Mouse (Mus musculus): Measurements from ENCODE around the gene St7. TPM values are rescaled to one million over a fixed set of nuclear protein-coding genes. Genes with fewer than 3 reads are reported as not detected.

St7 gene
- polyA plus RNA-seq, 1 experiment = 62.0 TPM

DNA sequence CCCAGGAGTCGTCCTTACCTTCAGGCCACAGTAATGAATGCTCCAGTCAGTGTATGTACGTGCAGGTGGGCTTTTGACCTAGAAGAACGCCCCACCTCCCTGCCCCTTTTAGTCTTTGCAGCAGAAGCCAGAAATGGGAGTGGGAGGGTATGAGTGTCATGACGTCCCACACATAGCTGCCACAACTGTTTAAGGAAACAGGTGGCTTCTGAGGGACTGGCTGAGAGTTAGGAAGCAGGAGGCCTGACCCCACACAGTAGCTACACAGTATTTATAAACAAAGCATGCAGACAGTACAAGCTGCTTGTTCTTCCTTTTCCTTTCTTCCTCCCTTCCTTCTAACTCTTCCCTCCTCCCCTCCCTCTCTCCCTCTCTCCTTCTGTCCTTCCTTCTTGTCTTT is 135.6 kb downstream of the St7 start:
- DNase-seq (ENCODE audit: low read depth) = no peak
- TF ChIP-seq CTCF (IDR thresholded peaks at IDR 0.05; ENCODE audit: borderline replicate concordance, extremely low read depth, insufficient read depth, insufficient read length) = no peak
- no peak for TF ChIP-seq POLR2A (IDR thresholded peaks at IDR 0.05; ENCODE audit: borderline replicate concordance, extremely low read depth, insufficient read depth, insufficient read length, poor library complexity, severe bottlenecking)

GRCm38 (mm10) chr6:17829981-17830380 is 137.2 kb downstream of the St7 start:
- DNase-seq (ENCODE audit: low read depth) = no peak
- TF ChIP-seq POLR2A (IDR thresholded peaks at IDR 0.05; ENCODE audit: borderline replicate concordance, extremely low read depth, insufficient read depth, insufficient read length, poor library complexity, severe bottlenecking) (no peak), CTCF (IDR thresholded peaks at IDR 0.05; ENCODE audit: borderline replicate concordance, extremely low read depth, insufficient read depth, insufficient read length) (no peak)

GRCm38 (mm10) chr6:17834493-17834892 is 141.8 kb downstream of the St7 start:
- peak; percentile 66; the same call in 1 of the 2 replicates for TF ChIP-seq CTCF (IDR thresholded peaks at IDR 0.05; ENCODE audit: borderline replicate concordance, extremely low read depth, insufficient read depth, insufficient read length)
- TF ChIP-seq POLR2A (IDR thresholded peaks at IDR 0.05; ENCODE audit: borderline replicate concordance, extremely low read depth, insufficient read depth, insufficient read length, poor library complexity, severe bottlenecking) = no peak
- DNase-seq (ENCODE audit: low read depth) = peak; percentile 74

DNA sequence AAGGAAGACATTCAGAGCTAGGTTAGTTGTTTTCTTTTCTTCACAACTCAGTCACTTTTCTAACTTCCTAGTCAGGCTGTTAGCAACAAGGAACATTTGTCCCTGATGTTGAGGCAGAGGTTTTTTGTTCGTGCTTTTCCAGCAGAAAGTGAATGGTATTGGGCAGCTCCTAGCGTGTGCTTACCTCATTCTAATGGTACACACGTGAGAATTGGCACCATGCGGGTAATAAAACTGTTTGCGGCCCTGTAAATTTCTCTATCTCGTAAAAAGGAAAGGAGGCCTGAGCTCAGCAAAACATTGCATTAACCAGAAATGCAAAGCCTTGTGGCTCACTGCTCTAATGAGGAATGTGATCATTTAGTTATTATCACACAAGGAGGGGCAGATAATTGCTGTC is 143.0 kb downstream of the St7 start:
- no peak for DNase-seq (ENCODE audit: low read depth)
- TF ChIP-seq POLR2A (IDR thresholded peaks at IDR 0.05; ENCODE audit: borderline replicate concordance, extremely low read depth, insufficient read depth, insufficient read length, poor library complexity, severe bottlenecking) (no peak), CTCF (IDR thresholded peaks at IDR 0.05; ENCODE audit: borderline replicate concordance, extremely low read depth, insufficient read depth, insufficient read length) (no peak)

- no peak for TF ChIP-seq POLR2A (IDR thresholded peaks at IDR 0.05; ENCODE audit: borderline replicate concordance, extremely low read depth, insufficient read depth, insufficient read length, poor library complexity, severe bottlenecking)
- TF ChIP-seq CTCF (IDR thresholded peaks at IDR 0.05; ENCODE audit: borderline replicate concordance, extremely low read depth, insufficient read depth, insufficient read length) = no peak
- DNase-seq (ENCODE audit: low read depth) = no peak
Measured at GRCm38 (mm10) chr6:17837676-17838075, 144.9 kb downstream of the St7 start.

DNA sequence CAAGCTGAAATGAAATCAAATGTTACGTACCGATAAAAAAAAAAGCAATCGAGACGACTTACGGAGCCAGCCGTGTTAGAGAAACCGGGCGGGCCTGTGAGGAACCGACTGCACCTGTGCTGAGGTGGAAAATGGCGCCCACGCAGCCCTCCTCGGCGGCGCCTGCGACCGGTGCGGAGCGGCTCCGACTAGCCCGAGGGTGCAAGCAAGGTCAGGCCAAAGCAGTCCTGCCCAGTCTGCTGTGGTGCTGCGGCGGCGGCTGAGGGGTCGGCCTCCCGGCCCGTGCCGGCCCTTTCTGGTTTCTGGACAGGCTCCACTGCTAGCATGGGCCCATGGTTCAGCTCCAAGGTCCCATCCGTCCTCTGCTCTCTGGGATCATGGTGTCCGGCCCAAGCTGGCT is 147.7 kb downstream of the St7 start:
- TF ChIP-seq CTCF (IDR thresholded peaks at IDR 0.05; ENCODE audit: borderline replicate concordance, extremely low read depth, insufficient read depth, insufficient read length) (no peak), POLR2A (IDR thresholded peaks at IDR 0.05; ENCODE audit: borderline replicate concordance, extremely low read depth, insufficient read depth, insufficient read length, poor library complexity, severe bottlenecking) (no peak)
- no peak for DNase-seq (ENCODE audit: low read depth)

- peak; percentile 69 for DNase-seq (ENCODE audit: low read depth)
- TF ChIP-seq POLR2A (IDR thresholded peaks at IDR 0.05; ENCODE audit: borderline replicate concordance, extremely low read depth, insufficient read depth, insufficient read length, poor library complexity, severe bottlenecking) = no peak
- TF ChIP-seq CTCF (IDR thresholded peaks at IDR 0.05; ENCODE audit: borderline replicate concordance, extremely low read depth, insufficient read depth, insufficient read length) = no peak; the same call in 1 of the 2 replicates
Measured at GRCm38 (mm10) chr6:17842759-17843158, 150.0 kb downstream of the St7 start.

DNA sequence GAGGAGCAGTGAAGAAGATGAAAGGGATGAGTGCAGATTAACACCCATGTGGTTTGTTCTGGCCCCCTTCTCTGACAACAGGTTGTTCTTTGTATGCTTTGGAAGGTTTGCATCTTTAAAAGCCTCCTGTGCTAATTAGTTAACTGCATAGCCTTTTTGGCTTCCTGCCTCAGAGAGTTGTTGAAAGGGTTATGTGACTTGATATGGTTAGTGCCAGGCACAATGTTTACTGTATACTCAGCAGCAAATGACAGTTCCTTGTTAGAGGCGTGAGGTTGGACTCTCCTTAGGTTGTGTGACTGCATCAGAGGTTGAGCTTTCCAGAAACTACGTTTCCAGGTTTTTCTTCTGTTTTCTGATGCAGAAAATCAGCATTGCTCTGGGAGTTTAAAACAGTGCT is 158.6 kb downstream of the St7 start:
- TF ChIP-seq CTCF (IDR thresholded peaks at IDR 0.05; ENCODE audit: borderline replicate concordance, extremely low read depth, insufficient read depth, insufficient read length) = no peak
- TF ChIP-seq POLR2A (IDR thresholded peaks at IDR 0.05; ENCODE audit: borderline replicate concordance, extremely low read depth, insufficient read depth, insufficient read length, poor library complexity, severe bottlenecking) = no peak
- DNase-seq (ENCODE audit: low read depth) = peak; percentile 63

DNA sequence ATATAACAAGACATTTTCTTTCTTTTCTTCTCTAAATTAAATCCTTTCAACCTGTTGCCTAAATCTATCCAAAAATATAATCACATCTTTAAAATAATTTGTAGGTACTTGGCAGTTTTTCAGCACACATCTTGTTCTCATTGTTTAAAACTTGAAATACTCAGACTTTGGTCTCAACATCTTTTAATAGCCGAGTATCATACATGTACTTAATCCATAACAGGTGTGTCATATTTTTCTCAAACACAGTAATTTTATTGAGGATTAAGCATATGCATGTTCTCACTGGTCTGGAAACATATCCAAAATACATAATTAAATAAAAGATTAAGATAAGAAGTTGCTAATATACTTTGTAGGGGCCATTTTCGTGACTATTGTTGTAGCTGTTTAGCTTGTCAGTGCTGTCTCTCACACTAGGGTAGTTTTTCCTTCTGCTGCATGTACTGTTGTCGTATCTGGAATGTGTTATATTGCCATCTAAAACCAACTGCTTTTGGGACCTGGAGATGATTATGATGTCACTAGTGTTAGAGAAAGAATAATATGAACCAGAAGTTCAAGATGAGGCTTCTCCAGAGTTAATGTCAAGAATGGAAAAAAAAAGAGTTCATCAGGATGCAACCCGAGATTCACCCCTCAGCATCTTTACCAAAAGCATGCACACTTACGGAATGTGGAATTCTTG is 161.0 kb downstream of the St7 start:
- DNase-seq (ENCODE audit: low read depth) = no peak
- TF ChIP-seq POLR2A (IDR thresholded peaks at IDR 0.05; ENCODE audit: borderline replicate concordance, extremely low read depth, insufficient read depth, insufficient read length, poor library complexity, severe bottlenecking) (no peak), CTCF (IDR thresholded peaks at IDR 0.05; ENCODE audit: borderline replicate concordance, extremely low read depth, insufficient read depth, insufficient read length) (no peak)

DNA sequence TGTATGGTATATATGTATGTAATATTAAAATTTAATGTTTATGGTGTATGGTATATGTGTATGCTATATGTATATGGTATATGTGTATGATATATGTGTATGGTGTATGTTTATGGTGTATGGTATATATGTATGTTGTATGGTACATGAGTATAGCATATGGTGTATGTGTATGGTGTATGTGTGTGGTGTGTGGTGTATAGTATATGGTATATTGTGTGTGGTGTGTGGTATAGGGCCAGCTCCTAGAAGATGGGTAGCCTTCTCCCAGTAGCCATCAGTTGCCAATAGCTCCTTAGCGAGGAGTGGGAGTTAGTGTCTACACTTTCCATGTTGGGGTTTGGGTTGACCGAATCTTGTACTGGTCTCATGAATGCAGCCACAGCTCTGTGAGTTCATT is 162.9 kb downstream of the St7 start:
- DNase-seq (ENCODE audit: low read depth) = no peak
- TF ChIP-seq POLR2A (IDR thresholded peaks at IDR 0.05; ENCODE audit: borderline replicate concordance, extremely low read depth, insufficient read depth, insufficient read length, poor library complexity, severe bottlenecking) = no peak
- no peak for TF ChIP-seq CTCF (IDR thresholded peaks at IDR 0.05; ENCODE audit: borderline replicate concordance, extremely low read depth, insufficient read depth, insufficient read length)

DNA sequence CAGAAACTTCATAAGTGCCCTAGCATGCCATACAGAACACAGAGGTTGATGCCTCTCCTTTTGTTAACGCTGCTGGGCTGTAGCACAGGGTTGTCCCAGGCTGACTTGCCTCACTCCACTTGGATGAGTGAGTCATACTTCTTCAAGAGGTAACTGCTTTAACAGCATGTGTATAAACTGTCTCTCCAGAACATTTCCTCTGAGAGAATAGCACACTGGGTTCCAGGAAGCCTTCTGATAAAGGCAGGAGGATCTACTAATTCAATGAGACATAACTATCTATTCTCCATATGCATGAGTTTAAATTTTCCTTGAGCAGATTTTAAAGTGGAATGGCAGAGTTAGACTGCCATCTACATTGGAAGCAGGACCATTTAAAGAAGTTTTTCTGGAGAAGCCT is 166.8 kb downstream of the St7 start:
- DNase-seq (ENCODE audit: low read depth) = no peak
- TF ChIP-seq CTCF (IDR thresholded peaks at IDR 0.05; ENCODE audit: borderline replicate concordance, extremely low read depth, insufficient read depth, insufficient read length) (no peak), POLR2A (IDR thresholded peaks at IDR 0.05; ENCODE audit: borderline replicate concordance, extremely low read depth, insufficient read depth, insufficient read length, poor library complexity, severe bottlenecking) (no peak)

- TF ChIP-seq POLR2A (IDR thresholded peaks at IDR 0.05; ENCODE audit: borderline replicate concordance, extremely low read depth, insufficient read depth, insufficient read length, poor library complexity, severe bottlenecking) (no peak), CTCF (IDR thresholded peaks at IDR 0.05; ENCODE audit: borderline replicate concordance, extremely low read depth, insufficient read depth, insufficient read length) (no peak)
- DNase-seq (ENCODE audit: low read depth) = no peak
Measured at GRCm38 (mm10) chr6:17860463-17860862, 167.7 kb downstream of the St7 start.
